Mouse (Mus musculus): ENCODE results near the gene Slc36a2.

The Slc36a2 gene

DNA sequence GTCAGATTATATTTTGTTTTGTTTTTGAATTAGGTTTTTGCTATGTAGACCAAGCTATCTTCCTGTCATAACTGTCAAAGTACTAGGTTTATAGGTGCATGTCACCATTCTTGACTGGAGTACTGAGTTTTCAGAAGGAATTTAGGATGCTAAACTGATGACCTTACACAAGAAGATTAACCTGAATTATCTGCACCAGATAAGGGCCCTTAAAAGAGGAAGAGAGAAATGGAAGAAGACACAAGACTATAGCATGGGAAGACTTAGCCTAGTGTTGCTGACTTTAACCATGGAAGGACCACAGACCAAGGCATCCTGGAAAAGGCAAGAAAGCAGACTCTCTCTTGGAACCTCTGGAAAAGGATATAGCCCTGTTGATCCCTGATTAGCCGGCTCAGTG is 51.7 kb downstream of the Slc36a2 start:
- DNase-seq (ENCODE audit: low read depth, low spot score) = no peak

DNA sequence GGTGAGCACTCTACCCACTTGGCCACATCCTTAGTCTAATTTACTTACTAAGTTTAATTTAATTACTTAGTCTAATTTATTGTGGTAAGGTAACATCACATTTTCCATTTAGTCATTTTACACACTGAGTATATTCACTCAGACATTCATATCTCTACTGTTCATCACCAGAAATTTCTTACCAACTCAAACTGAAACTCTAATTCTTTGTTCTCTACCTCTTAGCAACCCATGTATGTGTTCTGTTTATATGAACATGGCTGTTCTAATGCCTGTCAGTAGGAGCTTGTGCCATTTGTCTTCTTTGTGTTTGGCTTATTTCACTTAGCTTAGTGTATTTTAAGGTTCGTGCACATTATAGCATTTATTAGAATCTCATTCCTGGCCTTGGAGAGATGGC is 52.9 kb downstream of the Slc36a2 start:
- DNase-seq (ENCODE audit: low read depth, low spot score) = no peak

DNA sequence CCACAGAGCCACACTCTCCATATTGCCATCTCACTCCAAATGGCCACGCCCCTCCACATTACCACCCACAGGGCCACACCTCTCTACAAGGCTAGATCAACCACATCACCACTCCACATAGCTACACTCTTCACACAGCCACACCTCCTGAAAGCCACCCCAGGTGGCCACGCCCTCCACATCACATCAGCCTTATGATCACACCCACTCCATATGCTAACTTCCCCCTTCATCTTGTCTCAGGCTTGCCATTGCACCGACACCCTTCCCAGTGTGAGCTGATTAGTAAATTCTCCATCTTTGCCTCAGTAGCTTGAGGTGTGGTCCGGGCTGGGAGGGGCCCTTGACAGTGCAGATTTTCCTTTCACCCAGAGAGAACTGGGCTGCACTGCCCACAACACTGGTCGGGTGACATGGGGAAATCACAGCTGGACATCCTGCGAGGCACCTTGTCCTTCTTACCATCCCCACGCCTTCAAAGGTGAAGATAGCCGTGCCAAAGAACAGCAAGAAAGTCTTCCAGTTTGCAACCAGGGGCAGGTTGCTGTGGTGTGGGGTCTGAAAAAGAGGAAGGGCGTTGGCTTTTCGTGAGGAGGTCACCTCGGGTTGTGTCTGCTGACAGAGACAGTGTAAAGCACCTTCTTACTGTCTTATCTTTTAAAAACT is 53.7 kb downstream of the Slc36a2 start:
- DNase-seq (ENCODE audit: low read depth, low spot score) = peak; percentile 92

DNA sequence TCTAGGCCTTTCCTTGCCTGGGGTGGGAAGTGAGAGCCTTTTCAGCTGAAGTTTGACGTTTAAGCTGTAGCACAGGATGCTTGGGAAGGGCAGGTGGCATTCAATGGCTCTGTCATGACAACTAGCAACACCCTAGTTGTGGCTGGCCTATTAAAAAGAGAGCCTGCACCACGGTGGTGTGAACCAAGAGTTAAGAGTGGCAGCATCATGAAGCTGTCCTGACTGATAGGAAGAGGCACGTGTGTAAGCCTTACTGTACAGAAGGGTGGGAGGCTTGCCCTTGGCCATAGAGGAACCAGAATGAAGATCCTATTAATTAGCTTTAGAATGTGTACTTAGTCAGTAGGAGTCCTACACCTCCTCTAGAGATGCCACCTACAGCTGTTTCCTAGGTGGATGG is 56.5 kb downstream of the Slc36a2 start:
- DNase-seq (ENCODE audit: low read depth, low spot score) = no peak

DNA sequence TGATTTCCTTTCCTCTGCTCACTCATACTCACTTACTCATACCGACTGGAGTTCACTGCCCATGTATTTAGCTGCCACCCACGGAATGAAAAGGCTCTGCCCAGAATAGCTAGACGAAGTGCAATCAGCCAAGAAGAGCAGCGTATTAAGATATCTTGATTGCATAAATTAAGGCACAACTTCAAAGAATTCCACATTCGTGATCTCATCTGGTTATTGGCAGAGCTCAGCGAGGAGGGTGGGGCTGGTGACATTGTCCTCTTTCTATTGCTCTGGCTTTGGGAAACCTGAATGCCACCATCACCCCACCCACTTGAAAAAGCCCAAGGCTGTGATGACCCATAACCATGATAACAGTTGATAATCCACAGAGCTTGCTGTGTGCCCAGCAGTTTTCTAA is 56.9 kb downstream of the Slc36a2 start:
- DNase-seq (ENCODE audit: low read depth, low spot score) = no peak

DNA sequence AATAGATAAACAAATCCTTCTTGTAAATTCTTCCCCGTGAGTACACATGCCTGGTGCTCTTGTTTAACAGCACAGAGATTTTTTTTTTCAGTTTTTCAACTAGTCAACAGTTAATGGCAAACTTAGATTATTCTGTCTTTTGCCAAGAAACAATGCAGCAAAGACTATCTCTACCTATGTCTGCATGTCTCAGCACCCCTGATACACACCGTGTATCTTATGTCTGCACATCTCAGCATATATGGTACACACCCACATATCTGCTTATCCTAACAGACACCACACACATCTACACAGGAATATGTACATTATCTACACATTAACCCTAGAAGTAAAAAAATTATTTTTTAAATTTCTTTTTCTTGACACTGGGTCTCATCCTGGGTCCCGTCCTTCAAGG is 58.2 kb downstream of the Slc36a2 start:
- DNase-seq (ENCODE audit: low read depth, low spot score) = no peak

DNA sequence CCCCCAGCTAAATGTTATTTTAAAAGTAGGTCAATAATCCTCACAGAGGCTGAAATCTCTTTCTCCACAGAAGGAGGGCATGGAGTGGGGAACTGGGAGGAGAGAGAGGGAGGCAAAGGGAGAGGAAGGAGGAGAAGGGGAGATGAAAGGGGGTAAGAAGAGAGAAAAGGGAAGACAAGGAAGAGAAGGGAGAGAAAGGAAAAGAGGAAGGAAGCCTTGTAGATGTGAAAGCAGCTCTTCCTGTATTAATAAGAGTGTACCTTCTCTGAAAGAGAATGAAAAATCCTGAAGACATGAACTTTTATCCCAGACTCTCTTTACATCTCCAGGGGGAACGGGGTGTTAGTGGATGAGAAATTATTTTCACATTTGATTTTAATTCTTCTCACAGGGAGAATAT is 63.4 kb downstream of the Slc36a2 start:
- DNase-seq (ENCODE audit: low read depth, low spot score) = no peak

DNA sequence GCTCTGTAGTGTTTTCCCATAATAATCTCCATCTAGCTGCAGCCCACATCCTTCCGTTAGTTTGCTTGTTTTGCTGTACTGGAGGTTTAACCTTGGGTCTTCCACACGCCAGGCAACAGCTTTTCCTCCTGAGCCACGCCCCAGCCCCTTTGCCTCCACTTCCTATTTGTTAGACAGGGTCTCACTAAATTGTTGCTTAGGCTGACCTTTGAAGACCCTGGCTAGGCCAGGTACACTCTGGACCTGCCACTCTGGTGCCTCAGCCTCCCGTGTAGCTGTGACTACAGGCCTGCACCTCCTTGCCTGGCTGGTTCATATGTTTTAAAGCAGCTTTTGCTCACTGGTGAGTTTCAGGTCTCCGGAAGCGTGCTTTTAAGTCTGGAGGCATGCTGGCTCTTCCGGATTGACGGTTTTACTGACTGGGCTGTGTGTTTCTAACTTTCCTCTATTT is 64.0 kb downstream of the Slc36a2 start:
- DNase-seq (ENCODE audit: low read depth, low spot score) = peak; percentile 29

DNA sequence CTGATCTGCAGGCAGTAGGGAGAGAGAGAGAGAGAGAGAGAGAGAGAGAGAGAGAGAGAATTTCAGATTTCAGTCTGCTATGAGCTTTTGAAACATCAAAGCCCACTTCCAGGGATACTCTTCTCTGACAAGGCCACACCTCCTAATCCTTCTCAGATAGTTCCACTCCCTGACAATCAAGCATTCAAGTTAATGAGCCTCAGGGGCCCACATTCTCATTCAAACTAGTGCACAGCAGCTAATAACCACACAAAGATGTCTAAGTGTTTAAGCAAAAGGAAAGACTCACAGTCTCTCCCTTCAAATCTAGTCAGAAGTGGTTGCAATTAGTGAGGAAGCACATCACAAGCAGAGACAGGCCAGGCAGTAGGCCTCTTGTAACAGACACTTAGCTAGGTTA is 64.6 kb downstream of the Slc36a2 start:
- peak; percentile 35 for DNase-seq (ENCODE audit: low read depth, low spot score)

DNA sequence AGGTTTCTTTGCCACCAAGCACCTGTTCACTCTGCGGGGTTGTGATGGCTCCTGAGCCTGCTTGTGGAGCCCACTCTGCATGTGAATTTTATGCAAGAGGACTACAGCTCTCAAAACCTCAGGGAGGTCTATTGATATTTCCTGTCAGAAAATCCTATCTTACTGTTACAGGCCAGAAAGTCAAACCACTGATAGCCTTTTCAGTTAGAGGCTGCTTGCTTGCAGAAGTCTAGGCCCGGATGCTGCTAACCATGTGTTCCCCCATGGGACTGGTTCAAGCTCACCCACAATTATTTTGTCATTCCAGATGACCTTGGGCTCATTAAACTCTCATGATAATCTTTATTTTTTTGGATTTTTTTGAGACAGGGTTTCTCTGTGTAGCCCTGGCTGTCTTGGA is 67.8 kb downstream of the Slc36a2 start:
- DNase-seq (ENCODE audit: low read depth, low spot score) = no peak

DNA sequence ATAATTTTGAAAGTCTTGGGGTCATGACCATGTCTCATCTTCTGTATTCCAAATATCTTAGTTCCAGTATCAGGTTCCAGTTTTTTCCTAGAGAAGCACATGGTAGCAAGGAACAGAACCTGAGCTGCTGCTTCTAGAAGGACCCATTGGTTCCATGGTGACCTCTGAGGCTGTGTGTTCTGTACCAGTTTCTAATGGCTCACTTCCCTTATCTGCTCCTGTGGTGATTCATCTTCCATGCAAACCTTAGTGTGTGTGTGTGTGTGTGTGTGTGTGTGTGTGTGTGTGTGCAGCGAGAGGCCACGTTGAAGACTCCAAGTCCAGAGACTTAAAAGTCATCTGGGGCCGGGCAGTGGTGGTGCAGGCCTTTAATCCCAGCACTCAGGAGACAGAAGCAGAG is 68.9 kb downstream of the Slc36a2 start:
- DNase-seq (ENCODE audit: low read depth, low spot score) = no peak

DNA sequence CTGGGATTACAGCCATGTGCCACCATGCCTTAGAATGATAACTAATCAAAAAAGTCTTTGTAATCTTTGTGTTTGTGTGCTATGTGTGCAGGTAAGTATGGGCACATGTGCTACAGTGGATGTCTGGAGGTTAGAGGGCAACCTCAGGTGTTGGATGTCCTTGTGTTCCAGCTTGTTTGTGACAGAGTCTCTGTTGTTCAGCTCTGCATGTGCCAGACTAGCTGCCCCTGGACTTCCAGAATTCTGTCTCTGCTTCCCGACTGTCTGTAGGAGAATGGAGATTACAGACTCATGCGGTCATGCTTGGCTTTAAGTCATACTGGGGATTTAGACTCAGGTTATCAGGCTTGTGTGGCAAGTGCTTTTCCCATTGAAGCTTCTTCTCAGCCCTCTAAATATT is 70.6 kb downstream of the Slc36a2 start:
- DNase-seq (ENCODE audit: low read depth, low spot score) = no peak

DNA sequence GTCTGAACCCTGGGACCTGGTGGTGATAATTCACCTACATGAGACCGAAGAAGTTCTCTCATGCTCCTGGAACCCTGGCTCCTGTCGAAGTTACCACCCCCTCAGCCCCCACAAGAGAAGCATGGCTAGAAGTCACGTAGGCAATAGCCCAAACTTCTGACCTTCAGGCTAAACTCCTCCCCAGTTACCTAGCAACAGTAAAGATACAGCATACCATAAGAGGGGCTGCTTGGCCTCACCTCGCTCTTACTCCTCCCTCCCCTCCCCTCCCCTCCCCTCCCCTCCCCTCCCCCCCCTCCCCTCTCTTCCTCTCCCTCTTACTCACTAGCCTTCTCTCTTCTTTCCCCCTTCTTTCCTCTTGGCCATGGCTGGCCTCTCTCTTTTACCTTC is 71.0 kb downstream of the Slc36a2 start:
- peak; percentile 69 for DNase-seq (ENCODE audit: low read depth, low spot score)

DNA sequence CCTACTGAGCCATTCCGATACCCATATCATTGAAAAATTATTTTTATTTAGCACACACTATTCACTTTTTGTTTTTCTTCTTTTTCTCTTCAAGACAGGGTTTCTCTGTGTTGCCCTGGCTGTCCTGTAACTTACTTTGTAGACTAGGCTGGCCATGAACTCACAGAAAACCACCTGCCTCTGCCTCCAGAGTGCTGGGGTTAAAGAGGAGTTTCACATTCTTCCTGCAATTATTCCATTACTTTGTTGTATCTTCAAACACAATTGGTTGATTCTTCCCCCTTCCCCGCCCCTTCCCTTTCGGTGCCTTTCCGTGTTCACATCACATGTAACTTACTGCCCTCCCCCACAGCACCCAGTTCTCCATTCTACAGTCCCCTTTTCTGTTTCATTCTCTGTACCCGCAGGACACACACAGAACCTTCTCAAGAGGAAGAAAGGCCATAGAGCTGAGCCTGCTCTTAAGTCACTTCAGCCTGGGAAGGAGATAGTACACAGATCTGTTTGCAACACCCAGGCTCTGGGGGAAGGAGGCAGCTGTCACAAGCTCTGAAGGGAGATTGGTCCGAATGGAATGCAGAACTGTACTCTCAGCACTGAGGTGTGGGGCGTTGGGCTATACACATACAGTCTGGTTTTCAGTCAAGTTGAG is 71.5 kb downstream of the Slc36a2 start:
- DNase-seq (ENCODE audit: low read depth, low spot score) = peak; percentile 63

DNA sequence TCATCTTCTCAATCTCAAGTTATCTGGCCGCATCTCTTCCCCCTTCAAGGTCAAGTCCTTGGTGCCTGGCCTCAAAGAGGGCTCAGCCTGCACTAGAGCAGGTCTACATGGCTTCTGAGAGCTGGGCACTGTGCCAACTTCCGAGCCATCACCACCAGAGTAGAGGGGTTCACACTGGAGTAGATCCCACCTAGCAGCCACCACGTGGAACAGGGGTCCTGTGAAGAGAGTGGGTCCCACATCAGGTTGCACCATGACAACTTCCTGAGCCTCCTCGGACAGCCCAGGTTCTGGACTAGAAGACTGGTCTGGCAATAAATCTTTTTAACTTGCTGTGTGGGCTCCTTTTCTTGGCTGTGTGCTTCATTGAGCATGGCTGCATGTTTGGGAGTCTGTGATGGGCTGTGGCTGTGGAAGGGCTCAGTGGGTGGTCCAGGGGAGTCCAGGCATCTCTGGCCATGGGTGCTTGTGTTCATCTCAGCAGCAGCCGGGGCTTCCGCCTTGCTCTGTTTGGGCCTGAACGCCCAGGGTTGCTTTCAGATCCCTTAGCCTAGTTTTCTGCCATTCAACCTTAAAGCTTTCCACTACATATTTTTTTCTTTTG is 74.2 kb downstream of the Slc36a2 start:
- no peak for DNase-seq (ENCODE audit: low read depth, low spot score)

DNA sequence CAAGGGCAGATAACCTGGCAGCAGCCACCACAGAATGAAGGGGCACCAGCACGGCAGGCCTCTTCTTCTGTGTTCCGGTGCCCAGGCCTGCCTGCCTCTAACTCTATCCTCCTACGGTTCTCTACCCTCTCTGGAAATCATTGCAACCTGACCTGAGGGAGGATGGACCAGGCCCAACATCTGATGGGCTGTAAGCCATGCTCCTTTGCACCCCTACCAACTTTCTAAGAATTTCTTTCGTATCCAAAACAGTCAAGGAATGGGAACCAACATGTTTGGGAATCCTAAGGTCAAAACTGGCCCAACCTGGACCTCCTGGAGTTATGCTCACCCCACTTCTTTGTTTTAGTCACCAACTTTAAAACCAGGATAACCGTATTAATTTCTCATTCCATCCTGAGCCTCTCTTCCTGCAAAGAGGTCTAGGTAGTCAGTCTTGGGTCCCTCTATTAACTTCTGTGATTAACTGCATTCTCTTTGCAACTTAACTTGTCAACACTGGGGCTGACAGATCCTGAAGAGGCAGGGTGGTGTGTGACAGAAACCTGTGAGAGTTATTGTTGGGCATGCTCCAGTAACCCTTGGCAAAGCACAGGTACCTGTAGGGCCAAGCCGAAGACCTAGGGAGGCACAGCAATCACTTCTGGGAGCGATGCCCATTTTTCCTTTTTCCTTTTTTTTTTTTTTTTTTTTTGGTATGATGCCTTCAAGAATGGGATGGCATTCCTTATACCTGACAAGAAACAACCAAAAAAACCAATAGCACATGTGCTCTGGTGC is 75.2 kb downstream of the Slc36a2 start:
- no peak for DNase-seq (ENCODE audit: low read depth, low spot score)
